Mouse (Mus musculus) stomach, postnatal 0 days (tissue): ENCODE results near the gene Arhgef28. TPM values are rescaled to one million over a fixed set of nuclear protein-coding genes. Genes with fewer than 3 reads are reported as not detected.

Experiments used
- ATAC-seq: fragments of 200-750 bp; cut with Nextera tagmentation; 2 replicates; pipeline ENCODE4 v1.8.0; 2017; ENCODE audit not compliant: low FRiP score, low TSS enrichment
- DNase-seq: peaks from one replicate; pipeline ENCODE4 v3.0.0-alpha.2; 2016; ENCODE audit warnings: low spot score
- H3K27ac ChIP-seq: fragments of 300-500 bp; sonication (generic); replicated peaks from 2 replicates; pipeline ENCODE4 v1.5.1; 2014; ENCODE audit warnings: mild to moderate bottlenecking, control low read depth
- H3K27me3 ChIP-seq: fragments of 300-500 bp; sonication (generic); 2 replicates; pipeline ENCODE4 v1.6.1; 2014; ENCODE audit warnings: low read length; ENCODE audit not compliant: control insufficient read depth, insufficient read depth
- H3K36me3 ChIP-seq: fragments of 300-500 bp; sonication (generic); 2 replicates; pipeline ENCODE4 v1.6.1; 2014; ENCODE audit warnings: low read length, mixed read lengths; ENCODE audit not compliant: control insufficient read depth, insufficient read depth
- H3K4me1 ChIP-seq: fragments of 300-500 bp; sonication (generic); replicated peaks from 2 replicates; pipeline ENCODE4 v1.6.1; 2014; ENCODE audit warnings: antibody characterized with exemption; ENCODE audit not compliant: control insufficient read depth, insufficient read depth
- H3K4me2 ChIP-seq: fragments of 300-500 bp; sonication (generic); replicated peaks from 2 replicates; pipeline ENCODE4 v1.6.1; 2014; ENCODE audit warnings: low read depth, mild to moderate bottlenecking, control low read depth, moderate library complexity
- H3K4me3 ChIP-seq: fragments of 300-500 bp; sonication (generic); 2 replicates; pipeline ENCODE4 v1.5.1; 2014; ENCODE audit warnings: low read depth, low read length, control low read depth
- H3K9ac ChIP-seq: fragments of 300-500 bp; sonication (generic); 2 replicates; pipeline ENCODE4 v1.6.1; 2014; ENCODE audit warnings: mild to moderate bottlenecking, low read length, control low read depth, mixed read lengths
- H3K9me3 ChIP-seq: fragments of 300-500 bp; sonication (generic); 2 replicates; pipeline ENCODE4 v1.6.1; 2016; ENCODE audit warnings: low read length; ENCODE audit not compliant: control insufficient read depth
- CTCF ChIP-seq: IDR thresholded peaks from 2 replicates; pipeline ENCODE4 v1.5.1; 2016; ENCODE audit warnings: antibody characterized with exemption, low read depth, mild to moderate bottlenecking, moderate library complexity
- EP300 ChIP-seq: optimal IDR thresholded peaks from 2 replicates; pipeline ENCODE3; 2016; ENCODE audit warnings: antibody characterized with exemption
- WGBS: fragments of 180-500 bp; shearing (Covaris S2); extraction: QIAGEN DNeasy Blood & Tissue Kit; methylation state at CpG from one replicate; pipeline ENCODE4 v1.1.7; 2014; 5-methylcytosine and 5-hydroxymethylcytosine counted together
- polyA plus RNA-seq: library from polyadenylated mRNA; unstranded; fragments of >200 nt; fragmentation: Nextera tagmentation; extraction: Ambion mirVana; gene quantifications from 2 replicates; pipeline ENCODE4 v1.2.1, GENCODE M21; 2015

The Arhgef28 gene
- polyA plus RNA-seq, 1 experiment from 2014 or later: 23.1 TPM

GRCm38 (mm10) chr13:97898590-97898989 is 307.6 kb downstream of the Arhgef28 start:
- WGBS: 39% methylated on average over 2 of the region's 2 CpGs
- no peak overlapping the region for H3K27ac ChIP-seq
- no peak for TF ChIP-seq CTCF
- no peak for TF ChIP-seq EP300
- no peak for DNase-seq
- no peaks in the 10 kb centered on the region for H3K9me3 ChIP-seq
- no peak overlapping the region for H3K4me2 ChIP-seq
- H3K27me3 ChIP-seq: no peaks in the 10 kb centered on the region
- H3K4me3 ChIP-seq: no peak overlapping the region
- ATAC-seq: peak; percentile 51; the same call in 1 of the 2 replicates
- H3K4me1 ChIP-seq: no peaks in the 10 kb centered on the region
- no peaks in the 10 kb centered on the region for H3K36me3 ChIP-seq
- H3K9ac ChIP-seq: no peak overlapping the region

GRCm38 (mm10) chr13:97893031-97893825 is 313.0 kb downstream of the Arhgef28 start:
- 21% methylated on average over 10 of the region's 10 CpGs for WGBS
- Histone ChIP-seq H3K27ac (no peak overlapping the region), H3K27me3 (no peaks in the 10 kb centered on the region), H3K9ac (no peak overlapping the region), H3K4me3 (no peak overlapping the region), H3K36me3 (no peaks in the 10 kb centered on the region), H3K4me1 (no peaks in the 10 kb centered on the region), H3K4me2 (no peak overlapping the region), H3K9me3 (no peaks in the 10 kb centered on the region)
- DNase-seq (no peak), ATAC-seq (no peak)
- TF ChIP-seq CTCF (no peak), EP300 (no peak)

GRCm38 (mm10) chr13:97892089-97892884 is 314.0 kb downstream of the Arhgef28 start:
- TF ChIP-seq CTCF: no peak
- TF ChIP-seq EP300: no peak
- H3K4me2 ChIP-seq: no peak overlapping the region
- H3K27me3 ChIP-seq: no peaks in the 10 kb centered on the region
- H3K9ac ChIP-seq: no peak overlapping the region
- H3K27ac ChIP-seq: no peak overlapping the region
- H3K36me3 ChIP-seq: no peaks in the 10 kb centered on the region
- WGBS: 47% methylated on average over 15 of the region's 15 CpGs
- ATAC-seq: no peak
- no peaks in the 10 kb centered on the region for H3K9me3 ChIP-seq
- H3K4me1 ChIP-seq: no peaks in the 10 kb centered on the region
- no peak overlapping the region for H3K4me3 ChIP-seq
- no peak for DNase-seq

GRCm38 (mm10) chr13:97888046-97888445 is 318.2 kb downstream of the Arhgef28 start:
- Histone ChIP-seq H3K4me2 (no peak overlapping the region), H3K4me3 (no peak overlapping the region), H3K27me3 (no peaks in the 10 kb centered on the region), H3K9me3 (no peaks in the 10 kb centered on the region), H3K4me1 (no peaks in the 10 kb centered on the region), H3K36me3 (no peaks in the 10 kb centered on the region), H3K27ac (no peak overlapping the region), H3K9ac (no peak overlapping the region)
- DNase-seq (no peak), ATAC-seq (no peak)
- TF ChIP-seq CTCF (no peak), EP300 (no peak)
- WGBS: 50% methylated on average over 6 of the region's 6 CpGs

DNA sequence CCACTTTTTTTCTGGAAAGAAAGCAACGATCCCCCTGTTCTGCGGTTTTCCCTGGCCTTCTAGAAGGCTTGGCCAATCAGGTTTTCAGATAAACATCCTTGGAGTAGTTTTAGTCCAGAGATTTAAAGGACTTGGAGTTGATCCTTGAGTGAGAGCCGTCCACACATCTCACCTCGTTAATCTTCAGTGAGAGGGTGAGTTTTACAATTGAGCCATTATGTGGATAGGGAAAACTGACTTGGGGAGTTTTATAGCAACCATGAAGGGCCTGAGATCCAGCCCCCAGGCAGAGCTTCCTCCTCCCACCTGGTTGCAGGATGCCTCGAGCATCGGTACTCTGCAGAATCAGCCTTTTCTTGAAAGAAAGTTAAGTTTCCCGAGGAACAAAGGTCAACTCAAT is 318.7 kb downstream of the Arhgef28 start:
- no peak for DNase-seq
- Histone ChIP-seq H3K4me1 (no peaks in the 10 kb centered on the region), H3K4me2 (no peak overlapping the region), H3K9ac (no peak overlapping the region), H3K9me3 (no peaks in the 10 kb centered on the region), H3K4me3 (no peak overlapping the region), H3K27ac (no peak overlapping the region), H3K36me3 (no peaks in the 10 kb centered on the region), H3K27me3 (no peaks in the 10 kb centered on the region)
- WGBS: 37% methylated on average over 7 of the region's 7 CpGs
- no peak for TF ChIP-seq CTCF
- no peak for TF ChIP-seq EP300
- no peak for ATAC-seq

DNA sequence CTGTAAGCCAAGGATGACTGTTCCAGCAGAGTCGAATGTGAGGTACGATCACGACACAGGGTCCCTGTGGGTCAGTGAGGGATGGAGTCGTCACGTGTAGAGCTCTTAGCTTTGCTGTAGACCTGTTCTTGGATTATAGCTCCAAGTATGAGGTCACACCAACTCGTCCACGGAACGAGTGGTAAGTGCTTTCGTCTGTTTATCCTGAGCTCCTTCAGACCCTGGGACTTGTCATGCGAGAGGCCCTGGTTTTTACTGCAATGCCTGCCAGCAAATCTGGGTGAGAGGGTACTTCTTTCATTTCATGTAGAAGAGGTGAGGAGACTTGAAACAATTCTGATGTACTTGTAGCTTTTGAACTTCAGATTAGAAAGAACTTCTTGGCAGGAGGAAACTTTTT is 322.6 kb downstream of the Arhgef28 start:
- H3K4me3 ChIP-seq: no peak overlapping the region
- ATAC-seq (no peak), DNase-seq (no peak)
- TF ChIP-seq EP300: no peak
- no peak for TF ChIP-seq CTCF
- no peaks in the 10 kb centered on the region for H3K4me1 ChIP-seq
- no peak overlapping the region for H3K9ac ChIP-seq
- WGBS: 51% methylated on average over 10 of the region's 10 CpGs
- no peaks in the 10 kb centered on the region for H3K9me3 ChIP-seq
- no peak overlapping the region for H3K4me2 ChIP-seq
- H3K27me3 ChIP-seq: no peaks in the 10 kb centered on the region
- H3K27ac ChIP-seq: no peak overlapping the region
- no peaks in the 10 kb centered on the region for H3K36me3 ChIP-seq
